Mouse (Mus musculus): ENCODE results near the gene Golim4. TPM values are rescaled to one million over a fixed set of nuclear protein-coding genes. Genes with fewer than 3 reads are reported as not detected.
A peak's percentile ranks its signal among the peaks of the same experiment; 100 is the strongest.
"Not testable (repeated sequence)": the region's sequence is repeated elsewhere in the genome, so short reads cannot be mapped to it uniquely, and the experiment has no call there.

Golim4 gene
- total RNA-seq (2021), result 10 to 100 TPM; 23.5 to 28.5 TPM

DNA sequence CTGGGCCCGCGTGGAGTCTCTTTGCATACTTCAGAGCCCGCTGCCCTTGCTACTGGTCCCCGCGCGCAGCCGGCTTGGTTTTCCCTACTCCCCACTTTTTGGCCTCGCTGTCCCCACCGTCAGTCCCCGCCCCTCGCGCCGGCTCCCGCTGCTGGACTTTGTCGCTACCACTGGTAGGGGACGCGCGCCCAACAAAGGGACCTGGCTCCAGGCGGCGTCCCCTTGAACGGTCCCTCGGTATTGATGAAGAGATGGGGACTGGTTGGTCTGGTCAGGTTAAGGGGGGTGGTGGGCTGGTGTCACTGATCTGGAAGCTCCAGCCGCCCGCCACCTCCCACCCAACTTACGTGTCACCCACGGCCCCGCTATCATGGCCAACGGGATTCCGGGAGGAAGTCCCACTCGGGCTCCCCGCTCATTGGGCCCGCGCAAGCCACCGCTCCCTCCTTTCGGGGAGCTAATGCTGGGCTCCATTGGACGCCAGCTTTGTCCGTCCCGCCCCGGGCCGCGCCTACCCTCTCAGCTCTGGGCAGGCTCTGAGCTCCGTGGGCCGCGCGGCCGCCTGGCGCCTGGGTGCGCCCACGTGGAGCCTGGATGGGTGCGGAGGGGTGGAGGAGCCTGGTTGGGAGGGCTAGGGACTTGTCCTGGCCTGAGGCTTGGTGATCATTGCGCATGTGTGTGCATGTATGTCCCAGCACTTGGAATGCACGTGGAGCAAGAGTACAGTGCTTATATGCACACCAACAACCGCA lies at the start of gene Golim4:
Gene Golim4 (minus strand): TSS at position 399 of the 752 bp plus-strand sequence.
- DNase-seq, result peak; percentile 93 to 96

DNA sequence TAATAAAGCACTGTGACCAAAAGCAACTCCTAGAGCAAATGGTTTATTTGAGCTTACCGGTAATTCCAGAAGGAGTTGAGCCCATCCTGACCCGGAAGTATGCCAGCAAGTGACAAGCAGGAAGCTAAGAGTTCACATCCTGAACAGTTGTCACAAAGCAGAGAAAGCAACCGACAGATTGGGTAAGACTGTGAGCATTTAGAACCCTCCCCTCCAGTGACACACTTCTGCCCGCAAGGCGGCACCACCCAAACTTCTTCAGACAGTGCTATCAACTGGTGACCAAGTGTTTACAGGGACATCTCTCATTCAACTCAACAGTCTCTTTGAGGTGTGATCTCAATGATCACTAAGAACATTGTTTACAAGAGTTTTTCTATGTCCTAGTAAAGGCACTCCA lies 48.9 kb upstream of the Golim4 start:
- no peak for DNase-seq

DNA sequence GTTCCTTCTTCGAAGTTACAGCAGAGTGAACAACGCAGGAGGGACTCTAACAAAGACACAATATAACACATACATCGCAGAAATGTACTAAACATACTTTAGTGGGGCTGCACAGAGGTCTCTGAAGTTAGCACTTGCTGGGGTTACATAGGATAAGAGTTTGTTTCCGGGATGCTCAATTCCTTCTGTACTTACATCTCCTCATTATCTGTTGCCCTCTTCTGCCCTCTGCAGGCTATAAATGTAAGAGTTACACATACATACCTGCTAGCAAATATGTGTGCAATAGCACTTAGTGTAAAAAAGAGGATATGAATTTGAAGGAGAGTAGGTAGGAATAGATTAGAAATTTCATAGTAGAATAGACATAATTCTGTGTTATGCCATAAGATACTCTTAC lies 44.4 kb upstream of the Golim4 start:
- DNase-seq, result peak in 1 of 2 experiments; percentile 6

DNA sequence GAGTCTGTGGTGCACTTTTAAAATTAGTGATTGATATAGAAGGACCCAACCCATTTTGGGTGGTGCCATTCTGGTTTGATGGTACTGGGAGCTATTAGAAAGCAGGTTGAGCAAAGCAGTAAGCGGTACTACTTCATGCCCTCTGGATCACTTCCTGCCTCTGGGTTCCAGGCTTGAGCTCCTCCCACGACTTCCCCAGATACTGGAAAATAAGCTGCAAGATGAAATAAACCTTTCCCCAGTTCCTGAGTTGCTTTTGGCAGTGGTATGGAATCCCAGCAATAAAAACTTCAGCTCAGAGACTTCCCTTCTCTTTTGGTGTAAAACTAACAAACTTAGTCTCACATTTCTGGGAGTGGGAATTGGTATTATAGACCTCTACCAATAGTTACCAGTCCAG lies 43.7 kb upstream of the Golim4 start:
- no peak for DNase-seq

DNA sequence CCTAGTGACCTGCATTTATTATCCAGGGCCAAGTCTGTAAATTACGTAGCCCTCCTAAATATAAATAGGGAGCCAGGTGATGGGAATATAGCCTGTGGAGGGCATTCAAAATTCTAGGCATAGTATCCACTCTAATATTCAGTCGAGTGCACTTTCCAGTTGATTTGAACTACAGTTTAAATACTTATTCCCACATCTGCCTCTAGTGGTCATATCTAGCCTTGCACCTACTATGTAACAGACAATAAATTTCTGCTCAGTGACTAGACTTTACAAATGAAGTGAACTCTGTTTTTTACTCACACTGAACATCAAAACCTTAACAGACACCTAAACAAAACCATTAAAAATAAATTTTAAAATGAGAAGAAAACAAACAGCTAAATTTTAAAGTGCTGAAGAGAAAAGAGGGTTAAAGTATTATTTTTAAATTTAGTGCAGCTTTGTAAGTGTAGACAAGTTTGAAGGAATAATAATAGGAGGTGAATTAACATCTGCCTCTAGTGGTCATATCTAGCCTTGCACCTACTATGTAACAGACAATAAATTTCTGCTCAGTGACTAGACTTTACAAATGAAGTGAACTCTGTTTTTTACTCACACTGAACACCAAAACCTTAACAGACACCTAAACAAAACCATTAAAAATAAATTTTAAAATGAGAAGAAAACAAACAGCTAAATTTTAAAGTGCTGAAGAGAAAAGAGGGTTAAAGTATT lies 24.4 kb upstream of the Golim4 start:
- DNase-seq, result not testable (repeated sequence)

DNA sequence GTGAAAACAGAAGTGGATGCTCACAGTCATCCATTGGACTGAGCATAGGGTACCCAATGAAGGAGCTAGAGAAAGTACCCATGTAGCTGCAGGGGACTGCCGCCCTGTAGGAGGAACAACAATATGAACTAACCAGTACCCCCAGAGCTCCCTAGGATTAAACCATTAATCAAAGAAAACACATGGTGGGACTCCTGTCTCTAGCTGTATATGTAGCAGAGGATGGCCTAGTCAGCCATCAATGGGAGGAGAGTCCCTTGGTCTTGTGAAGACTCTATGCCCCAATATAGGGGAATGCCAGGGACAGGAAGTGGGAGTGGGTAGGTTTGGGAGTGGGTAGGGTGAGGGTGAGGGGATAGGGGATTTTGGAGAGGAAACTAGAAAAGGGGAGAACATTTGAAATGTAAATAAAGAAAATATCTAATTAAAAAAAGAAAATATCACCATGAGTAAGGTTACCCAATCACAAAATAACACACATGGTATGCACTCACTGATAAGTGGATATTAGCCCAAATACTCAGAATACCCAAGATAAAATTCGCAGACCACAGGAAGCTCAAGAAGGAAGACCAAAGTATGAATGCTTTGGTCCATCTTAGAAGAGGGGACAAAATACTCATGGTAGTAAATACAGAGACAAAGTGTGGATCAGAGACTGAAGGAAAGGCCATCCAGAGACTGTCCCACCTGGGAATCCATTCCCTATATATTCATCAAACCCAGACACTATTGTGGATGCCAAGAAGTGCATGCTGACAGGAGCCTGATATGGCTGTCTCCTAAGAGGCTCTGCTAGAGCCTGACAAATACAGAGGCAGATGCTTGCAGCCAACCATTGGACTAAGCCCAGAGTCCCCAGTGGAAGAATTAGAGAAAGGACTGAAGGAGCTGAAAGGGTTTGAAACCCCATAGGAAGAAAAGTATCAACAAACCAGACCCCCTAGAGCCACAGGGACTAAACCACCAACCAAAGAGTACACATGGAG lies 6.3 kb upstream of the Golim4 start:
- DNase-seq, result not testable (repeated sequence)

- DNase-seq, result peak in 1 of 2 experiments; percentile 11
Observed at GRCm38 (mm10) chr3:75955661-75956491, 873 bp downstream of the Golim4 start.

DNA sequence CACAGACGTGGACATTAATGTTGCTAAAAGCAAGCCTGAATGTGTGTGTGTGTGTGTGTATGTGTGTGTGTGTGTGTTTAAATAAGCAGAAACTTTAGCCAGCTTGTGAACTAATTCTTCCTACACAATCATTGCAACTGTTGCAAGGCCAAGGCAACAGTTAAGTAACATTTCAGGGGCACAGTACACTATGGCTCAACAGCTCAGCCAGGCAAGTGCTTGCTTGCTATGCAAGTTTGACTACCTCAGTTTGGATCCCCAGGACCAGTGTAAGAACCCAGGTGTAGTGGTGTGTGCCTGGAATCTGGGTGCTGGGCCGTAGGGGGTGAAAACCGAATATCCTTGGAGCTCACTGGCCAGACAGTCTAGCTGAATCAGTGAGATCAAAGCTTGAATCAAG lies 2.6 kb downstream of the Golim4 start:
- no peak for DNase-seq

GRCm38 (mm10) chr3:75952328-75953060 lies 4.3 kb downstream of the Golim4 start:
- no peak for DNase-seq

GRCm38 (mm10) chr3:75950897-75951296 lies 5.9 kb downstream of the Golim4 start:
- no peak for DNase-seq

DNA sequence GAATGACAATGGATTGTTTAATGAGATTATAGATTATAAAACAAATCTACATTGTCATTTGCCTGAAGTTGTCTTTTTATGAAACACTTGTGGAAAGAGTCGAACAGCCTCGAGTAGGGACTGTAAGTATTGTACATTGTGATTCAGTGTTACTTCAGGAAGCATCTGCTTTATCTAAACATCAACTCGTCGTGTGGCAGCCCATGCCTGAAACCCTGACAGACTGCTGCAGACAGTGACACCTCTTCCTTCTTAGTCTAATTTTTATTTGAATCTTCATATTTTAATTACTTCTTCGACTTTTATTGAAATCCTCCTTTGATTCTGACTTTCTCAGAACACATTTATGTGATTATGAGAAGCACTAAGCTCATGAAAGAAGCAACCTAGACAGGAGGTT lies 7.4 kb downstream of the Golim4 start:
- no peak for DNase-seq

DNA sequence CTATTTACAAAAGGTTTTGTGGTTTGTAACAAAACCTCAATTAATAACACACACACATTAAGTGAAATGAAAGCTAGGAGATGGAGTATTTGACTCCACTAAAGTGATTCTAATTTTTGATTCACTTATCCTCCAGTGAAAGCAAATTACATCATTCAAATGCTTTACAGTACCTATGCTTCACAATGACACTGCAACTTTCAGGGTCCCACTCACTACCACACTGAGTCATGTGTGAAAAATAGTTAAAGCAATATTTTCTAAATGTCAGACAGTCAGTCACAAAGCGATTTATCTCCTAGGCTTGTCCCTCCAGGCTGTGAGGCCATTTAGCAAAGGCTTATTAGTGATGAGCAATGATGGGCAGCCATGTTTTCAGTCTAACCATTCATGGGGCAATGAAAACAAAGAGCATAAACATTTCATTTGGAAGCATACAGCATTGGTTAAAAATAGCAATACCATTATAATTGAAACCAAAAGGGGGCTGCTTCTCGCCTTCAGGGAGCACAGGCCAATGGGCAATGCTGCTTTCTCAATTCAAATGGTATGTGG lies 8.1 kb downstream of the Golim4 start:
- DNase-seq, result no peak

- DNase-seq, result no peak
Observed at GRCm38 (mm10) chr3:75948003-75948402, 8.7 kb downstream of the Golim4 start.

- no peak for DNase-seq
Observed at GRCm38 (mm10) chr3:75942303-75943060, 14.3 kb downstream of the Golim4 start.

- no peak for DNase-seq
Observed at GRCm38 (mm10) chr3:75941864-75942263, 14.9 kb downstream of the Golim4 start.

DNA sequence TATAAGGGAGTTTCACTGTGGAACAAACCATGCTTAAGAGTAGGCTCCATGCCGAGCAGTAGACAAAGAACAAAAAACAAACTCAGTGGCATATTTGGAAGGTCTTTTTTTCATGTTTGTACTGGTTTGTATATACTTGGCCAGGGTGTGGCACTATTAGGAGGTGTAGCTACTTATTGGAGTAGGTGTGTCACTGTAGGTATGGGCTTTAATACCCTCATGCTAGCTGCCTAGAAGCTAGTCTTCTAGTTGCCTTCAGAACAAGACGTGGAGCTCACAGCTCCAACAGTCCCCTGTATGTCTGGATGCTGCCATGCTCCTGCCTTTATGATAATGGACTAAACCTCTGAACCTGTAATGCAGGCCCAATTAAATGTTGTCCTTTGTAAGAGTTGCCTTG lies 20.6 kb downstream of the Golim4 start:
- no peak for DNase-seq

DNA sequence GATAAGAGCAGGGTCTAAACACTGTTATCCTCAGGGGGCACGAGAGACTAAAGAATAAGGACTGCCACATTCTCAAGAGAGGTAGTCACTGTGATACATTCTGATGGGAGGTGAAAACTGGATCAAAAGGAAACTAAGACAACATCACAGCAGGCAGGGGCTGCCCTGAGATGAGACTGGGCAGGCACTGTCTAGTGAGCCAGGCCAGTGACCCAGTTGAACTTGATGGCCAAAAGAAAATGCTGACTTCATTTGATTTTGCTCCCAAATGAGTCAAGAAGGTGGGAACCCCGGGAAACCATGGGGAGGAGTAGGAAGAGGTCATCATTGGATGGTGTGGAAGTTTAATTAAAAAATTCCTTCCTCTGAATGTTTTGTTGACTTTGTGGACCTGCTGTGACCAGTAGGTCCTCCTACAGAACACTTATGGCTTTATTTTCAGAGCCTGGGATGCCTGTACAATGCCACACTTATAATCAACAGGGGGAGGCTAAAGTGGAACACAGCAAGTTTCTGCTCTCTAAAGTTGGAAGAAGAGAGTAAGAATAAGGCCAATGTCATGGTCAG lies 26.0 kb downstream of the Golim4 start:
- DNase-seq, result no peak

DNA sequence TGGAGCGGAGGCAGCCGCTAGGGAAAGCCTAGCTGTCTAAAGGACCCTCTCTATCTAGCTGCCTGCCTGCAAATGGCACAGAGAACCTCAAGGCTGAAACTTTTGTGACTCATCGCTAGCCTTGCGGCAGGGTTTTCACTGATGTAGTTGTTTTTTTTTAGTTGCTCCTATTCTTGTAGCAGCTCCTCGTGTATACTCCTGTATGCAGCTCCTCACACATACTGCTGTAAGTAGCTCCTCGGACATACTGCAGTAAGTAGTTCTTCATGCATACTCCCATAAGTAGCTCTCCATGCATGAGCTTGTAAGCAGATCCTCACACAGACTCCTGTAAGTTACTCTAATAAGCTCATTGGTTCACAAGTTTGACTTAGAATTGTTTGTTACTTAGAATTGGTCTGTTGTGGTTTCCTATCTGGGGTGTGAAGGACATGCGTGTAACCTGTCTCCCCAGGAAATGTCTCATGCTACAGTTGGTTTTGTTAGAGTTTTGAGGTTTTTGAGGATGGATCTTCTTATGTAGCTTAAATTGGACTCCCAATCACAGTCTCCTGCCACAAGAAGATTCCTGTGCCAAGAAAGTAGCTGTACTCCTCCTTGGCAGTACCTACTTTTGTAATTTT lies 26.7 kb downstream of the Golim4 start:
- DNase-seq, result no peak

GRCm38 (mm10) chr3:75926327-75926726 lies 30.4 kb downstream of the Golim4 start:
- no peak for DNase-seq
